Mouse (Mus musculus) mouse trophoblast stem cell (cell line): ENCODE results near the gene AI481877.

ENCODE experiments used
- in situ Hi-C, 2 experiments: fragments of 300-500 bp; cut with MseI, MboI; formaldehyde crosslinking; loops; 2 replicates in 1 of 2; 3 replicates in 1 of 2; pipeline ENCODE4 v1.15.1; 2025

Gene AI481877

DNA sequence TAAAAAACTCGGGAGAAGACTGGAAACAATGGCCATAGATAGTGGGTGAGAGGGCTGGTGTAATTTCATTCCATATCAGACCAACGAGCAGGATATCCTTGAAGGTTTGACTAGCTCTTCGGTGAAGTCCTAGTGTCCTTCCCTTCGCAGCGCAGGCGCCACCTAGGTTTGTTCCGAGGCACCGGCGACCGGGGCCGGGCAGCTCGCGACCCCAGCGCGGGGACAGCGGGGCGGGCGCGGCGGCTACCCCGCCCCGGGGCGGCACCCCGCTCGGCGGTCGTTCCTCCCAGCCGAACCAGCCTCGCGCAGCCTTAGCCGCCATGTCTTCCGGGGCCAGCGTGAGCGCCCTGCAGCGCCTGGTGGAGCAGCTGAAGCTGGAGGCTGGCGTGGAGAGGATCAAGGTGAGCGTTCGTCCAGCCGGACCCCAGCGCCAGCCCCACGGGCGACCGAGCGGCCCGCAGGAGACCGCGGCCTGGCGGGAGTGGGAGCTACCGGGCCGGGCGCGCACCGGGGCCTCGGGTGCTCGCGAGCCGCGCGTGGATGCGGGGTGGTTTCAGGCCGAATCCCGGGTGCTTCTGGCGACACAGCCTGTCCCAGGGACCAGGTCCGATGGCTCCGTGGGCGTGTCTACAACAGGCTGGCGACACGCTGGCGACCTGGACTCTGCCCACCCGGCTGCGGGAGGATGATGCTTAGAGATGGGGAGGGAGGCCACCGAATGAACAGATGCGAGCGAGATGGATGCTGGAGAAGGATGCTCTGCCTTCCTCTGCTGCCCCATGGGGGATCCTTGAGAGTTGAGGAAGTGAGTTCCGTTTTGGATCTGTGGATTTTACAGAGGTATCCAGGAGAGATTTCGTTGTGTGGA, 103.6 kb downstream of the AI481877 start, which contains the start of gene Gng10:
Gene Gng10, plus strand, starts transcription at position 171 of the 868 bp plus-strand sequence.
- in situ Hi-C loops = no loop called here

GRCm38 (mm10) chr4:59034325-59034917, 104.4 kb downstream of the AI481877 start:
- in situ Hi-C loops = no loop called here

GRCm38 (mm10) chr4:59016922-59017321, 121.9 kb downstream of the AI481877 start:
- in situ Hi-C loops = no loop called here

DNA sequence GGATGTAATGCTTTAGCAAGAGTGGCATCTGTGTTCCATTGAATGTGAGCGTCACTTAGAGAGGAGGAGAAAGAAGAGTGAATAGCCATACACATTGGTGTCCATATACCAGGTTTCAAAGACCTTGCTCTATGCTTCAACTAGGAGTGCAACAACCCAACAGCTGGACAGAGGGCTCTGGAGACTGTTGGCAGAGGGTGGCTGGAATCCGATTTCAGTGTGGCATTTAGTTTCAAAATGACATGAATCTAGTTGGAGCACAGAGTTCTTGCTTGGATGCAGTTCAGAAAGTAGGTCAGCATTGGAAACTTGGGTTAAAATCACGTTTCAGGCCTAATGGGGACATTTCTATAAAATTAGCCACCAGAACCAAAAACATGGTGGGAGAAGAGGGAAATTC, 123.6 kb downstream of the AI481877 start:
- in situ Hi-C loops = no loop called here

DNA sequence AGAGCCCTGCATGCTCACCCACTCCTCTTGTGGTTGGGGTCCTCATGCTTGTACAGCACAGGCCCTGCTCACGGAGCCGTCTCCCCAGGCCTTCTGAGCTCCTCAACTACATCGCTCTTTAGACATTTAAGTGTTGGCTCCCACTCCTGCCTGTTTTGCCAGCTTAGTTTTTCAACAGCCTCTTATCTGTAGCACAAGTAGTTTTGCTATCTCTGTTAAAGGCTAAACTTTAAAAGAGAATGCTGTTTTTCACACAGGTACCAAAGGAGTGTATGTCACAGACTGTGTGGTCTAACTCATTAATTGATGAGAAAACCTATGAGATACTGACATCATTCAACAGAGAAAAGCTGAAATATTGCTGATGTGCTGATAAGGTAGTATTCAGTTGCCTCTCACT, 127.3 kb downstream of the AI481877 start:
- in situ Hi-C loops = no loop called here

GRCm38 (mm10) chr4:59009696-59010095, 129.1 kb downstream of the AI481877 start:
- in situ Hi-C loops = no loop called here

DNA sequence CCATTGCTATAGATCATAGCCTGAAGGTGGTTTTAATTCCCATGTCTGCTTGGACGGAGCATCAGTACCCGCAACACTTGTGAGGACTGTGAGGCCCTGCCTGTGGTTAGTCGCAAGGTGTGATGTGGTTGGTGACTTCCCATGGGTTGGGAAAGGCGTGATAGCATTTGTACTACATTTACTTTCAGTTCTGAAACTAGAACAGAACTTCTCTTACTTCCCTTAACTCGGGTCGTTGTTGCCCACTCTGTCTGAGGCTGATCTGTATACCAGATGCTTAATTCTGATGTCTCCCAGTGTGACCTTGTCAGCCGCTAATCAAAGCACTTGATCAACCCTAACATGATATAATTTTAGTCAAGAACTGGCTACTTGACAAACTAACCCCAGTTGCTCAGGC, 129.6 kb downstream of the AI481877 start:
- in situ Hi-C loops = no loop called here

DNA sequence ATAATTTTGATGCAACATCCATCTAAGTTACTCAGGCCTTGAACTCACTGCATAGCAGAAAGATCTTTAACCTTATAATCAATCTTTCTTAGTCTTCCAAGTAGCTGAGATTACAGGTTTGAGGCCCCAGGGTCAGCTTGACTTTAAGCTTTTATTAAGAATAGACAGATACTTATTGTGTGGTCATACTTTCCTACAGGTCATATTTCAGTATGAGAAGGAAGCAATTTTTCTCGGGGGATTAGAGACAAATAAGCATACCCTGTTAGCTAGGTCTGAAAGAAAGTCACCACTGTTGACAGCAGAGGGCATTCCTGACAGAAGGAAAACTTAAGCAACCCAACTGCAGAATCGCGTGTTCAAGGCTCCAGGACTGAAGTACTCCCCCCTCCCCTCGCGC, 130.8 kb downstream of the AI481877 start:
- in situ Hi-C loops = no loop called here

DNA sequence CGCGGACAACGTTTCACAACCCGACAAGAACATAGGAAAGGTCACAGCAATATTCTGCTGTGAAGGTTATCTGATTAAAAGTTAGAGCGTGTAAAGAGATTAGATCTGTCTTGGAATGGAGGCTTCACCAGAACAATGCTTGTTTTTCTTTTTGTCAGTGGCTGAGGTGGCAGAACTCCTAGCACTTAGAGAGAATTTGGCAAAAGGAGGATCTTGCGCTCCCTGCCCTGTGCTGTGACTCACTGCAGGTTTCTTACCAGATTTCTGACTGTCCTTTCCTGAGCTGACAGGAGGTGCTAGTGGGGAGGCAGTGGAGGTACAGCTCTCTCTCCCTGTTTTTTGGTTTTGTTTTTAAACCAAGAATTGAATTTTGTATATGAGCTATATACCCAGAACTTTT, 131.8 kb downstream of the AI481877 start:
- in situ Hi-C loops = no loop called here

DNA sequence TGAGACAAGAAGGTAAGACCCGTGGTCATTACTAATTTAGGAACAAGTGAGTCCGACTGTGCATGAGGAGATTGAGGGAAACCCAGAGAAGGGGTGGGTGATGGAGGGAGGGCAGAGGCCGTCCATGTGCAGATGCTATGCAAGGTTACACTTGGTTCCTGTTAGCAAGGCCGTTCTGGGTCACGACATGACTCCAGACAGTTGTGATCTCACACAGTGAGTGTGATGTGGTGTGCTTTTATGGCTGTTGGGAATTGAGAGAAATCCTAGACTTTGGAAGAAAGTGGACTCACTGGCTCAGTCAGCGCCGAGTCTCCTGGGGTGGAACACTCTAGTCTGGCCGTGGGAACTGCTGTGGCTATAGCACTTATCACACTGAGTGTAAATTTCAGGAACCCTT, 132.6 kb downstream of the AI481877 start:
- in situ Hi-C loops = no loop called here

DNA sequence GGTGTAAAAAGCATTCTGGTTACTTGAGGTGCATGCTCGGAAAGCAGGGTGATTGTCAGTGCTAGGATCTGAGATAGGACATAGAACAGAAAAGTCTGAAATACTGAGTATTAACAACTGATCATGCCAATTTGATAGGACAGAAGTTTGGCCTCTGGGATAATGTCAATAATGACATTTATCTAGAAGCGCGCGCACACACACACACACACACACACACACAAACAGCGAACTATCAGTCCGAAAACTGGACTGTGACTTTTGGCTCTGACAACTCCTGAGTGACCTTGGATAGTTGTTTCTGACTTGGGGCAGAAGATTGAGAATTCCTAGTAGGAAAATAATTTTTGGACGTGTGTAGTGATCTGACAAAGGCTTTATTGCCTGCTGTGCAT, 135.0 kb downstream of the AI481877 start:
- in situ Hi-C loops = no loop called here

DNA sequence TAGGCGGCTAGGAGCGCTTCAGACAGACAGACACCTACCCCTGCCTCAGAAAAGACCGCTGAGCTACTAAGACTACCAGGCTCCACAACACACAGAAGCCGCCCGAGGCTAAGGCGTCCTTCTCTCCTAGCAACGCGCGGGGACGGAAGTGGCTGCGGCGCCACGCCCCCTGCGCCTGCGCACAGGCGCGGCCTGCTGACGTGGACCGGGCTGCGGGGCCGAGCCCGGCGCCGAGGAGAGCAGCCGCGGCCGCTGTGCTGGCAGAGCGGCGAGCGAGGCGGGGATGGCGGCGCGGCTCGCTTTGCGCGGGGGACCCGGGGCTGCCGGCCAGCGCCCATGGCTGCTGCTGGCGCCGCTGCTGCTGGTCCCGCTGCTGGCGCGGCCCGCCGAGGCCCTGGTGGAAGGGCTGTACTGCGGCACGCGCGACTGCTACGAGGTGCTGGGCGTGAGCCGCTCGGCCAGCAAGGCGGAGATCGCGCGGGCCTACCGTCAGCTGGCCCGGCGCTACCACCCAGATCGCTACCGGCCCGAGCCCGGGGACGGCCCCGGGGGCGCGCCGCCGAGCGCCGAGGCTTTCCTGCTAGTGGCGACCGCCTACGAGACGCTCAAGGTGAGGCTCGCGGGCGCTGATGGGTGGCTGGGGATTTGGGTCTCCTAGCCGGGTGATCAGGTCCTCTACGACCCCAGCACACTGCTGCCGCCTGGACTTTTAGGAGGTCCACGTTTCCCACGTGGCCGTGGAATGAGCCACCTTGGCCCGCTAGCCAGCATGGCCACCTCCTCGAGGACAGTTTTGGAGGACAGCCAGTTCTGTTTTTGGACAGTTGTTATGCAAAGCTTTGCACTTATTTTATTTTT, 135.6 kb downstream of the AI481877 start, which contains the start of gene Gm20503:
Gene Gm20503, plus strand, starts transcription at position 263 of the 858 bp plus-strand sequence.
- in situ Hi-C loops = no loop called here

- in situ Hi-C loops = no loop called here
These were observed 138.2 kb downstream of the AI481877 start for GRCm38 (mm10) chr4:59000614-59001013.

DNA sequence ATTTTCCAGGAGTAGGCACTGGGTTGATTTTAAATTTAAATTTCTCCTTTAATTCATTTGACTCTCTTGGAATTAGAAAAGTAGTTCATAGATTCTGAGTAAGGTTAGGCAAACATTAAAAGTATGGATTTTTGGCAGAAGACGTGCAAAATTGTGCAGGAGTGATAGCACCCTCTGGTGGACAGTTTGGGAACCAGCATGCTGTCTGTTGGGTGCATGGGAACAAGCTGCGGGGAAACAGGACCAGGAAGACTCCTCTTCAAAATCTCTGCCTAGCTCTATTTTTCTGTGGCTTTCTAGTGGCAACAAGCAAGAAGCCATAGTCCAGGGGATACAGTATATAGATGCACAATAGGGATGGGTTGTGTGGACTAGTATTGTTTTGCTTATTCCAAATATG, 139.1 kb downstream of the AI481877 start:
- in situ Hi-C loops = no loop called here

GRCm38 (mm10) chr4:58998688-58999087, 140.1 kb downstream of the AI481877 start:
- in situ Hi-C loops = no loop called here

DNA sequence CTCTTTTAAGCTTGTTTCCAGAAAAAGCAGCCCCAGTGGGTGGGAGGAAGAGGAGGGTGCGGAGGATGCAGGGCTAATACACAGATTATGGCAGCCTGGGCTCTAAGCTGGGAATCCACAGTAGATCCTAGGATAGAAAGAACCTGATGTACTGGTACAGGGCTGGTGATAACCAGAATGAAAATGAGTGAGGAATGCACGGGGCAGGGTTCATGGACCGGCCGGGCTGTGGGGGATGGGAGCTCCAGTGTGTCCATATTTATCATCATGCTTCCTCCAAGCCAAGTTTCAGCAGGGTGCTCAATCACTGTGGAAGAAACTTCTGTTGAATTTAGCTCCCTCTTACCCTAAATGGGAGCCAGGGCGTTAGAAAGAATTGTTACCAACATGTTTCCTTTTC, 141.7 kb downstream of the AI481877 start:
- in situ Hi-C loops = no loop called here

GRCm38 (mm10) chr4:58995251-58995693, 143.5 kb downstream of the AI481877 start:
- in situ Hi-C loops = no loop called here

- in situ Hi-C loops = no loop called here
These were observed 144.0 kb downstream of the AI481877 start, which contains the start of gene Dnajc25 for GRCm38 (mm10) chr4:58994762-58995161. TSS of gene Dnajc25 (plus strand) at chr4:58995062.
